Mouse (Mus musculus) bone marrow macrophage, adult 2 months (primary cell): Measurements from ENCODE around the gene Rasgef1b. TPM values are rescaled to one million over a fixed set of nuclear protein-coding genes. Genes with fewer than 3 reads are reported as not detected.
"Not testable (repeated sequence)": the region's sequence is repeated elsewhere in the genome, so short reads cannot be mapped to it uniquely, and the experiment has no call there.

ENCODE experiments used
- H3K27ac ChIP-seq: 2 replicates; pipeline ENCODE4 v1.5.1; 2012; ENCODE audit warnings: low read depth, low read length; ENCODE audit not compliant: insufficient read depth
- H3K4me1 ChIP-seq: 2 replicates; pipeline ENCODE4 v1.6.1; 2012; ENCODE audit warnings: low read length; ENCODE audit not compliant: control insufficient read depth, insufficient read depth
- H3K4me3 ChIP-seq: 2 replicates; pipeline ENCODE4 v1.5.1; 2012; ENCODE audit warnings: mild to moderate bottlenecking, low read length, moderate library complexity; ENCODE audit not compliant: insufficient read depth
- CTCF ChIP-seq: IDR thresholded peaks from 2 replicates; pipeline ENCODE4 v1.5.1; 2012; ENCODE audit warnings: low read depth, mild to moderate bottlenecking, low read length, moderate library complexity
- POLR2A ChIP-seq: IDR thresholded peaks from 2 replicates; pipeline ENCODE4 v1.6.1; 2012; ENCODE audit warnings: mild to moderate bottlenecking, low read depth, low read length, borderline replicate concordance
- polyA plus RNA-seq: library from polyadenylated mRNA; stranded (reverse); fragments of >200 nt; gene quantifications from 2 replicates; pipeline ENCODE4 v1.2.4, GENCODE M21; 2012; ENCODE audit not compliant: missing spikeins, insufficient read depth, insufficient read length

The Rasgef1b gene
- polyA plus RNA-seq, 1 experiment: 46.5 TPM

DNA sequence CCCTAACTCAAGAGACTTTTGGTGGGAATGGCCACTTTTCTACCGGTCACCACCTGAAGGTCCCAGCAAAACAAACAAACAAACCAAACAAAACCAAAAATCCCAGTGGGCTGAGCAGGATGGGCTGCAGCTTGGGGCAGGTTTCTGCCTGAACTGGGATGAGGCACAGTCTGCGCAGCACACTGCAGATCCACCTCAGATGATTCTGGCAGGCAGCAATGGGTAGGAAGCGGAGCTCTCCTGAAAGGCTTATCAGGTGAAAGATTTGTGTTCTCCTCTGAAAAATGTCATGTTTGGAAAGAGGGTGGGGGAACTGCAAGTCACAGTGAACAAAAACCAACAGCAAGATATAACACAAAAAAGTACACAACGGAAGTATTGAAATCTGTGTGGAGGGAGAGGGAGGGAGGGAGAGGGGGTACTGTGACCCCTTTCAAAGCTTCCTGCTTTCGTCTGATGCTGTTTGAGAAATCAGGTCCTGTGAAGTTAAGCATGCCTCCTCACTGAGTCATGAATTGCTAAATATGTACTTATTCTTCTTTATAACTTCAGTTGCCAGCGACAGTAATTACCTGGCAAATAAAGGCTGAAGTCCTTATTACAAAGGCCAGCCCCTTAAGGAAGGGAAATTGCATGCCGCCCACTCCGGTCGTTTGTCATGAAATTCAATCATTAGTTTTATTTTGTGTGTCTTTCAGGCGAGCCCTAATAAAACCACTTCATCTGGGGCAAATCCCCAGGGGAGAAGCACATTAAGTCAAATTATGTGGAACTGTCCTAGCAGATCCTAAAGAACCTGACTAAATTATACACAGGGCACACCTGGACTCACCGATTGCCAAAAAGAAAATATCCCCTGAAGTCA, 491.7 kb downstream of the Rasgef1b start:
- TF ChIP-seq POLR2A (no peak), CTCF (no peak)
- Histone ChIP-seq H3K4me3 (no peak overlapping the region), H3K4me1 (no peaks in the 10 kb centered on the region), H3K27ac (no peak overlapping the region)

- Histone ChIP-seq H3K4me1 (no peaks in the 10 kb centered on the region), H3K27ac (no peak overlapping the region), H3K4me3 (no peak overlapping the region)
- TF ChIP-seq CTCF (no peak), POLR2A (no peak)
Measured at GRCm38 (mm10) chr5:99236431-99236830, 492.4 kb downstream of the Rasgef1b start.

DNA sequence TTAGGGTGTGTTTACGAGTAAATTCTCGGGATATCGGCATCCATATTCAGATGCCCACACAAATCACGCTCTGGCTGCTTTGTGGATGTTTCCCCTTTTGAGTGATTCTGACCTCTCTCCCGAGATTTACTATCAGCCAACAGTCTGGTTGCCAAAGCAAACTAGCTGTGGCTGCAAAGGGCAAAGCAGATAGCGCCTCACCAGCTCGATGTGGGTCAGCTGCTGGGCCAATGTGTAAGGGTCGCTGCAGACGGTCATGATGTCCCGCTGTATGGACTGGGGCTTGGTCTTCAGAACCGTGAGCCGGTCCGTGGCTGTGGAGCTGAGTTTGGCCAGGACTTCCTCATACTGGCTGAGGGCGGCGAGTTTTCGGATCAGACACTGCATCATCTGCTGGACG, 494.6 kb downstream of the Rasgef1b start:
- H3K27ac ChIP-seq: no peak overlapping the region
- H3K4me1 ChIP-seq: no peaks in the 10 kb centered on the region
- H3K4me3 ChIP-seq: no peak overlapping the region
- TF ChIP-seq POLR2A (no peak), CTCF (no peak)

- Histone ChIP-seq H3K4me3 (no peak overlapping the region), H3K4me1 (no peaks in the 10 kb centered on the region), H3K27ac (no peak overlapping the region)
- TF ChIP-seq POLR2A: no peak
- no peak for TF ChIP-seq CTCF
Measured at GRCm38 (mm10) chr5:99233176-99233575, 495.7 kb downstream of the Rasgef1b start.

- no peak overlapping the region for H3K4me3 ChIP-seq
- TF ChIP-seq CTCF: no peak
- no peak for TF ChIP-seq POLR2A
- no peak overlapping the region for H3K27ac ChIP-seq
- H3K4me1 ChIP-seq: no peaks in the 10 kb centered on the region
Measured at GRCm38 (mm10) chr5:99232410-99232809, 496.5 kb downstream of the Rasgef1b start.

DNA sequence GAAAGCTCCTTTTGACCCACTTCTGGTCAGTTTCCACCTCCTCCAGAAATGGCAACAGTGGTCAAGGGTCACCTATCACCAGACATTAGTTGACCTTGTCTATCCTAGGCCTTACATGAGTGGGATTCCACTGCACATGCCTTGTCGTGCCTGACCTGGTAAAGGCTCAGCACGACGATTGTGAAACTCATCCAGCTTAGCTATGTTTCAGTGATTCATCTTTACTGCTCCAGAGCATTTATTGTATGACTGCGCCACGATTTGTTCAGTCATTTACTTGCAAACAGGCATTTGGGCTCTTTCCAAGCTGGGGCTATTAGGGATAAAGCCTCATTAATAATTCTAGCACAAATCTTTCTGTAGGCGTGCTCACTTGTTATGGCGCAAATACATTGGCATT, 498.4 kb downstream of the Rasgef1b start:
- no peaks in the 10 kb centered on the region for H3K4me1 ChIP-seq
- no peak overlapping the region for H3K27ac ChIP-seq
- no peak overlapping the region for H3K4me3 ChIP-seq
- TF ChIP-seq CTCF: no peak
- TF ChIP-seq POLR2A: no peak

GRCm38 (mm10) chr5:99227361-99227760, 501.5 kb downstream of the Rasgef1b start:
- H3K4me1 ChIP-seq: no peaks in the 10 kb centered on the region
- H3K27ac ChIP-seq: no peak overlapping the region
- H3K4me3 ChIP-seq: no peak overlapping the region
- TF ChIP-seq POLR2A: no peak
- no peak for TF ChIP-seq CTCF

GRCm38 (mm10) chr5:99224571-99225011, 504.3 kb downstream of the Rasgef1b start:
- TF ChIP-seq CTCF (no peak), POLR2A (no peak)
- Histone ChIP-seq H3K4me3 (no peak overlapping the region), H3K27ac (no peak overlapping the region), H3K4me1 (no peaks in the 10 kb centered on the region)

GRCm38 (mm10) chr5:99223869-99224498, 504.9 kb downstream of the Rasgef1b start:
- TF ChIP-seq POLR2A: no peak
- no peak for TF ChIP-seq CTCF
- no peak overlapping the region for H3K4me3 ChIP-seq
- H3K4me1 ChIP-seq: no peaks in the 10 kb centered on the region
- no peak overlapping the region for H3K27ac ChIP-seq

DNA sequence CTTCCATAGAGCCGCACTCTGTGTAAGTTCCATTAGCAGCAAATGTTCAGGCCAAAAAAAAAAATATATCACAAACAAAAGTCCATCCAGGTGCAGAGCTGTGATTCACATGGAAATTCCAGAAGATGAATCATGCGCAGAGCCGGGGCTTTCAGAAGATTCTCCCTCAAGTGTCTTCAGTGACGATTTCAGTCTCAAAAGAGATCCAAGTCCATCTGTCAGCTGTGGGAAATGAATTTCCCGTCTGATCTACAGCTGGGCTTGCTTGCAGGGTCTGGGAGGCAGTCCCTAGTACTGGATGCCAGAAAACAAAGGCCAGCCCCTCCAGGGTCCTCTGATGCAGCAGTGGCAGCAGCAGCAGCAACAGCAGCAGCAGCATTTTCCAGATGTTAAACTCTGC, 510.5 kb downstream of the Rasgef1b start:
- no peak for TF ChIP-seq POLR2A
- no peak for TF ChIP-seq CTCF
- H3K27ac ChIP-seq: no peak overlapping the region
- H3K4me1 ChIP-seq: peaks cover 20% of the 10 kb centered on the region
- no peak overlapping the region for H3K4me3 ChIP-seq

DNA sequence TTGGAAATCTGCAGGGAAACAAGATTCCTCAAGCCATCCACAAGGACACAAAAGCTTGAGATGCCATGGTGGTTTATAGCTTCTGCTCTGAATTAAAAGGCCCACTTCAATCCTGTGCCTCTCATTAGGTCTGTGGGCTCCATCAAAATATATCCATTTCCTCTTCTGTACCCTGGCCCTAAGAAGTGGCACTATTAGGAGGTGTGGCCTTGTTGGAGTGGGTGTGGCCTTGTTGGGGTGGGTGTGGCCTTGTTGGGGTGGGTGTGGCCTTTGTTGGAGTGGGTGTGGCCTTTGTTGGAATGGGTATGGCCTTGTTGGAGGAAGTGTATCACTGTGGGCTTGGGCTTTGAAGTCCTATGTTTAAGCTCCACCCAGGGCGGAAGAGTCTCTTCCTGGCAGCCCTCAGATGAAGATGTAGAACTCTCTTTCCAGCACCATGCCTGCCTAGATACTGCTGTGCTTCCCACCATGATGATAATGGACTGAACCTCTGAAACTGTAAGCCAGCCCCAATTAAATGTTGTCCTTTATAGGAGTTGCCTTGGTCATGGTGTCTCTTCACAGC, 512.2 kb downstream of the Rasgef1b start:
- H3K27ac ChIP-seq, H3K4me3 ChIP-seq: not testable (repeated sequence)
- H3K4me1 ChIP-seq: peaks cover 24% of the 10 kb centered on the region
